Mouse (Mus musculus) natural killer cell, adult 2 months (primary cell): ENCODE results near the gene Lsg1.
A peak's percentile ranks its signal among the peaks of the same experiment; 100 is the strongest.

Experiments
- DNase-seq, 2 experiments: peaks; one replicate each; pipeline ENCODE4 v3.0.0; 2022; ENCODE audit warnings: low spot score in 2 of 2

Gene Lsg1

DNA sequence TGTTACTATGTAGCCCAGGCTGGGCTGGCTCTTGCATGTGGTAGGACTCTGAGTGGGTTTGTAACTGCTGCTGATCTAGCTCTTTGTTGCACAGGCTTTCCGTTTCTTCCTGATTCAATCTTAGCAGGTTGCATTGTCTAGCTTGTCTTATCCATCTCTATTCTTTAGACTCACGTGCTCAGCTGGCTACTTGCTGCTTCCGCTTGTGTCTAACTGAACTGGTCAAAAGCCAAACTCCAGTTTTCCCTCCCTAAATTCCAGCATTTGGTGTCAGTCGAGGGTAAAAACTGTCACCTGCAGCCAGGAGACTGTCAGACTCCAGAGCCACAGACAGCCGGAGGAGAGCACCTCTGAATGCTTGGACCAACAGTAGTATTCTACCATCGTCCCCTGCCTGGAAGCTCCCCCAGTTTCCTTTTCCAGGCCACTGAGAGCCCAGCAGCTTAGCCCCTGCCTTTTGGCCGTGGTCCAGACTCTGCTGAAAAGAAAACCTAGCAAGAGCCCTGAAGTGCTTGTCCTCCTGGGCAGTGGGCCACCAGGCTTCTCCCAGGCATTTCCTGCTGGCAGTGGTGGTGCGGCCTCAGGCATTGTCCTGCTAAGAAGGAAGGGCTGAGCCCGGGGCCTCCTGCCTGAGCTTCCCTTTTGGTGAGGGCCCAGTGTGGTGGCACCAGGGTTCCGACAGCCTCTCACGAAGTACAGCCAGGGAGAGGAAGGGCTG lies 34.6 kb downstream of the Lsg1 start:
- no peak for DNase-seq

GRCm38 (mm10) chr16:30550748-30551192 lies 36.6 kb downstream of the Lsg1 start, which contains the start of gene Tmem44:
TSS of gene Tmem44 (minus strand) at chr16:30550842.
- DNase-seq, result no peak

DNA sequence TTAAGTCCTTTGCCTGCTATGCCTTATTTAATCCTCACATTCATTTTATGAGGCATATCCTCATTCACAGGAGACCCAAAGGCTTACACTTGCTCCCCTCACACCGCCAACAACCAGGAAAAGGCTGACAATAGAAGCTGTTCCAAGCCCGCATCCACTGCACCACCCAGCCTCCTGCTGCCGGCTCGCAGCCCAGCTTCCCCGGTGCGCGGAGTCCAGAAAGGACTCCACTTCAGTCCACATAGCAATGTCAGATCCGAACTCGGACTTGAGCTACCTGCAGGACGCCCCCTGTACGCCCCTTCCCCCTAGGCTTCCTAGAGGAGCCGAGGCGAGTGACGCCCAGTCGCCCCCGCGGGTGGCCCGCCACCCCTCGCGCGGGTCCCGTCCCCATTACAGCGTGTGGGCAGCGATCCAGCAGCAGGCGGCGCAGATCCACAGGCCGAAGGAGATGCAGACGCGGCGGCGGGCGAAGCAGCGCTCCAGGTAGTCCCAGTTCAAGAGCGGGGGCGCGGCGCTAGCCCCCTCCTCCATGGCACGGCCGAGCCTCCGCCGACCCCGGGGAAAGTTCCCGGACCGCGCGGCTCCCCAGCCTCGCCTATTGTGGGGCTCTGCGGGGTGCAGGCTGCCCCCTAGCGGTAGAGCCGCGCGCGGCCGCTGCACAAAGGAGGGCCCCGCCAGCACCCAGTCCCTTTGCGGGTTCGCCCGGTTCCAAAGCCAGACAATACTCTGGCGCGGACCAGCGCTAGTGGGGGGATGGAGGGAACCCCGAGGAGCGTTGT lies 37.2 kb downstream of the Lsg1 start:
- DNase-seq, result peak; percentile 48 to 63

- no peak for DNase-seq
Observed at GRCm38 (mm10) chr16:30549516-30549915, 37.9 kb downstream of the Lsg1 start.

GRCm38 (mm10) chr16:30548291-30548690 lies 39.1 kb downstream of the Lsg1 start:
- DNase-seq, result no peak

- DNase-seq, result no peak
Observed at GRCm38 (mm10) chr16:30544693-30545092, 42.7 kb downstream of the Lsg1 start.

DNA sequence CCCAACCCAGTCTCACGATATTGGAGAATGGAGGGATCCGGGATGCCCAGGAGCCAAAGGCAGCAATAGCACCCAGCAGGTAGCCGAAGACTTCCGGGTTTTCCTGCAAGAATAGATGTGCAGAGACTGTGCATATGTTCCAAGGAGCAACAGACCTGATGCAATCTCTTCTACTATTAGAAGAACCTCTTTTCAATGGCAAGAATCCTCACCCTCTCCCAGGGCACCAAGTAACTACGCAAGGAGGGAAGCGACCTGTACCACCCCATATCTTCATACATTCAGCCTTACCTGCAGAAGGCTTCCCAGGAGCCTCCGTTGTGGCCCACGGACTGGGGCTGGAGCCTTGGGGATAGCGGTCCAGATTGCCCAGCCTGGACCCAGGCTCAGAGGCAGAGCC lies 44.0 kb downstream of the Lsg1 start:
- DNase-seq, result no peak

- no peak for DNase-seq
Observed at GRCm38 (mm10) chr16:30542826-30543225, 44.6 kb downstream of the Lsg1 start.

GRCm38 (mm10) chr16:30540107-30541001 lies 47.0 kb downstream of the Lsg1 start:
- no peak for DNase-seq

GRCm38 (mm10) chr16:30539433-30539832 lies 48.0 kb downstream of the Lsg1 start:
- peak in 1 of 2 experiments; percentile 59 for DNase-seq

GRCm38 (mm10) chr16:30535075-30535474 lies 52.3 kb downstream of the Lsg1 start:
- no peak for DNase-seq

DNA sequence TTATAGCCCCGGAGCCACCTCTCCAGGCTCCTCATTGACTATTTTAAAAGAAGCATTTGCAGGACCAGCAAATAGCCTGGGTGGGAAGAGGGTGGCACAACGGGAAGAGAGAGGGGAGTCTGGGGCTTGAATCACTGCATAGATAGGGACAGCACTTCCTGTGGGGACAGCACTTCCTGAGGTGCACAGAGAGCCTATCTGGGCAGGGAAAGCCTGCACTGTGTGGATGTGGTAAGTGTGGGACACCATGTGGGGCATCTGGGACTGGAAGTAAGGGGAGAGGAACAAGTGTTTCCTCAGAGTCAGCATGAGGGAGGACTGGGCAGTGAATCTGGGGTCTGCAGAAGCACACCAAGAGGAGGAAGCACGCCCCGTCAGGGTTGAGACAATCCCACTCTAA lies 53.8 kb downstream of the Lsg1 start:
- no peak for DNase-seq

GRCm38 (mm10) chr16:30532929-30533328 lies 54.5 kb downstream of the Lsg1 start:
- no peak for DNase-seq

GRCm38 (mm10) chr16:30531761-30532406 lies 55.5 kb downstream of the Lsg1 start:
- DNase-seq, result peak; percentile 22 to 46

DNA sequence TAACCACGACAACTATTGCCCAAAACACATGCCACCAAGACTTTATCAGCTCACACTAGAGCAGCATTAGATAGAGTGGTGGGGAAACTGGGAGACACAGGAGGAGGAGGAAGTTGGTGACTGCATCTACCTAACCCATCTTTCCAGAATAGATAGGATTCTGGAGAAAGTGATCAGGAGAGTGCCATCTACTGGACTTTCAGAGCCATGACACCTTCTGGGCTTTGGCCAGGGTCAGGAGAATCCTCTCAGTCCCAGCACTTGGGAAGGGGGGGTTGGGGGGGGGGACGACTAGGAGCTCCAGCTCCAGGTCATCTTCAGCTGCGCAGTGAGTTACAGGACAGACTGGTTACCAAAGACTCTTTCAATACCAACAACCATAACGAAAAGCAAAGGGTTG lies 56.6 kb downstream of the Lsg1 start:
- DNase-seq, result no peak

- DNase-seq, result no peak
Observed at GRCm38 (mm10) chr16:30528386-30528785, 59.0 kb downstream of the Lsg1 start.

GRCm38 (mm10) chr16:30527889-30528288 lies 59.5 kb downstream of the Lsg1 start:
- no peak for DNase-seq

- no peak for DNase-seq
Observed at GRCm38 (mm10) chr16:30525756-30526155, 61.6 kb downstream of the Lsg1 start.

DNA sequence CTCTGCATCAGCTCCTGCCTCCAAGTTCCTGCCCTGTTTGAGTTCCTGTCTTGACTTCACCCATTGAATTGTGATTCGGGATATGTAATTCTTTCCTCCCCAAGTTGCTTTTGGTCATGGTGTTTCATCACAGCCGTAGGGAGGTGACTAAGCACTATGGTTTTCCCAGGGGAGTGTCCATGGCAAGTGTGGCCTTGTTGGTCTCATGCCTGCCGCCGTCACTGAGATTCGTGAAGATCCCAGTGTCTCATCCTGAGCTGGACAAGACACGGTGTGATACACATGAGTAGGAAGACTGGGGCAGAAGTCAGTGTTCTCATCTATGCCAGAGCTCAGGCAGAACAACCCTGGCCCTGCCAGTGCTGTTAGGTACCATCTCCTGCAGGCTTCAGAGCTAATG lies 62.9 kb downstream of the Lsg1 start:
- no peak for DNase-seq

DNA sequence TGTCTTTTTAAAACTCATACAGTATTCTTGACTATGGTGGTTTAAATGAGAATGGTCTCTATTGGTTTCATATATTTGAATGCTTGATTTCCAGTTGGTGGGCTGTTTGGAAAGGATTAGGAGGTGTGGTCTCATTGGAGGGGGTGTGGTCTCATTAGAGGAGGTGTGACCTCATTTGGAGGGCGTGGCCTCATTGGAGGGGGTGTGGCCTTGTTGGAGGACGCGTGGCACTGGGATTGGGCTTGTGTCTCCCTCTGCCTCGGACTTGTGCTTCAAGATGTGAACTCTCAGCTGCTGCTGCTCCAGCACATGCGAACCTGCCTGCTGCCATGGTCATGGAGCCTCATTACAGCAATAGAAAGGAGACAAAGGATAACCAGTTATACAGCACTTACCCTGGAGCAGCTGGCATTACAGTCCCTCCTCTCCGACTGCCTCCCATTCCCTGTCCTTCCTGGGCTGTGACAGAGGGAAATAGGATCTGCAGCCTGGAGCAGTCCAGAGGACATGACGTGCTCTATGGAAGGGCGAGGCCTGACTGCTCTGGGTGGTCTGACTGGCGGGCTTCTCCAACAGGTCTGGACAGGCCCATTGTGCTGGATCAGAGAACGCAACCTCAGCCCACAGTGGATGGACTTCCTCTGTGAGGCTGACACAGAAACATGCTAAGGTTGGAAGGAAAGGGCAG lies 65.0 kb downstream of the Lsg1 start:
- DNase-seq, result no peak

DNA sequence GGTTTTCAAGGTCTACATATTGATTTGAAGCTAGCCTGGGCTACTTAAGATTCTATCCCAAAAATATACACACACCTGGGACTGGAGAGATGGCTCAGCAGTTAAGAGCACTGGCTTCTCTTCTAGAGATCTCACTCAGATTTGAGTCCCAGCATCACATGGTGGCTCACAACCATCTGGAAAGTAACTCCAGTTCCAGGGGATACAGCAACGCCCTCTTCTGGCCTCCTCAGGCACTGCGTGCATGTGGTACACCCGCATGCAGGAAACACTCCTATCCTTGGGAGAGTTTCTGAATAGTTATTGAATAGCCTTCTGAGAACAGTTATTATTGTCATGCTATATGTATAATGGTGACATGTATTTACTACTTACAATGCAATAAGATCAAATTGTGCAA lies 66.2 kb downstream of the Lsg1 start:
- DNase-seq, result no peak
